Mouse (Mus musculus) heart, adult 2 months (tissue): ENCODE results near the gene Fblim1.

Source experiments
- CTCF ChIP-seq: fragments of 200-600 bp; IDR thresholded peaks from 2 replicates; pipeline ENCODE4 v1.8.1; 2022; ENCODE audit warnings: antibody characterized with exemption, mild to moderate bottlenecking, moderate library complexity
- EP300 ChIP-seq: fragments of 200-500 bp; IDR thresholded peaks from 2 replicates; pipeline ENCODE4 v1.6.1; 2011; ENCODE audit warnings: low read depth, low read length, control low read depth; ENCODE audit not compliant: insufficient read depth
- POLR2A ChIP-seq: fragments of 200-500 bp; IDR thresholded peaks from 2 replicates; pipeline ENCODE4 v1.6.1; 2011; ENCODE audit warnings: mild to moderate bottlenecking, low read depth, low read length, control low read depth; ENCODE audit not compliant: insufficient read depth

- TF ChIP-seq POLR2A, result no peak
- no peak for TF ChIP-seq CTCF
- TF ChIP-seq EP300, result no peak
Measured at GRCm38 (mm10) chr4:141539213-141539767, 66.6 kb downstream of the Fblim1 start.
